Mouse (Mus musculus) MEL (cell line): Measurements from ENCODE around the gene Gnaq. TPM values are rescaled to one million over a fixed set of nuclear protein-coding genes. Genes with fewer than 3 reads are reported as not detected.

Experiments used
- DNase-seq: peaks from one replicate; pipeline ENCODE4 v3.0.0; 2011; ENCODE audit warnings: low read depth, low spot score
- H3K27ac ChIP-seq: 2 replicates; pipeline ENCODE4 v1.5.1; 2012; ENCODE audit warnings: low read depth, mild to moderate bottlenecking, control low read depth, low read length, moderate library complexity; ENCODE audit not compliant: control insufficient read depth
- H3K27me3 ChIP-seq, 2 experiments: fragments of 150-350 bp in 1 of 2; sonication (generic) in 1 of 2; 2 replicates each; pipeline ENCODE4 v1.6.1; 2012; ENCODE audit warnings: low read length in 2 of 2, mild to moderate bottlenecking in 2 of 2, improper control_type of control experiment in 1 of 2, moderate library complexity in 1 of 2; ENCODE audit not compliant: insufficient read depth in 2 of 2, control insufficient read depth in 1 of 2
- H3K36me3 ChIP-seq, 2 experiments: 2 replicates each; pipeline ENCODE4 v1.6.1; 2012 to 2014; ENCODE audit warnings: low read length in 2 of 2, improper control_type of control experiment in 1 of 2, inconsistent platforms in 1 of 2, mild to moderate bottlenecking in 1 of 2; ENCODE audit not compliant: insufficient read depth in 2 of 2, control insufficient read depth in 1 of 2
- H3K4me1 ChIP-seq, 2 experiments: fragments of 150-350 bp in 1 of 2; sonication (generic) in 1 of 2; 2 replicates each; pipeline ENCODE4 v1.6.1; 2012; ENCODE audit warnings: low read length in 2 of 2, improper control_type of control experiment in 1 of 2, mild to moderate bottlenecking in 1 of 2; ENCODE audit not compliant: insufficient read depth in 2 of 2, control insufficient read depth in 1 of 2
- H3K4me3 ChIP-seq, 2 experiments: fragments of 150-350 bp in 1 of 2; sonication (generic) in 1 of 2; 2 replicates each; pipeline ENCODE4 v1.5.1; 2012; ENCODE audit warnings: low read depth in 2 of 2, low read length in 2 of 2, mild to moderate bottlenecking in 2 of 2, moderate library complexity in 2 of 2, control low read depth in 1 of 2, improper control_type of control experiment in 1 of 2; ENCODE audit not compliant: control insufficient read depth in 1 of 2, insufficient read depth in 1 of 2
- H3K79me2 ChIP-seq: 2 replicates; pipeline ENCODE4 v1.6.1; 2012; ENCODE audit warnings: mild to moderate bottlenecking, low read length, moderate library complexity; ENCODE audit not compliant: control insufficient read depth, poor library complexity, insufficient read depth
- H3K9ac ChIP-seq: 2 replicates; pipeline ENCODE4 v1.6.1; 2012; ENCODE audit warnings: low read depth, mild to moderate bottlenecking, control low read depth, low read length, moderate library complexity; ENCODE audit not compliant: control insufficient read depth, poor library complexity, severe bottlenecking
- H3K9me3 ChIP-seq: fragments of 150-350 bp; sonication (generic); replicated peaks from 2 replicates; pipeline ENCODE4 v1.6.1; 2012; ENCODE audit warnings: mild to moderate bottlenecking, low read length, improper control_type of control experiment, moderate library complexity; ENCODE audit not compliant: insufficient read depth
- CHD1 ChIP-seq: IDR thresholded peaks from 2 replicates; pipeline ENCODE4 v1.6.1; 2012; ENCODE audit warnings: low read depth, mild to moderate bottlenecking, inconsistent platforms, low read length, improper control_type of control experiment
- E2F4 ChIP-seq: IDR thresholded peaks from 2 replicates; pipeline ENCODE4 v1.6.1; 2011; ENCODE audit warnings: low read depth, low read length, improper control_type of control experiment, borderline replicate concordance
- ETS1 ChIP-seq: IDR thresholded peaks from 2 replicates; pipeline ENCODE4 v1.6.1; 2012; ENCODE audit warnings: low read depth, mild to moderate bottlenecking, inconsistent platforms, low read length, improper control_type of control experiment, moderate library complexity
- GABPA ChIP-seq: IDR thresholded peaks from 2 replicates; pipeline ENCODE4 v1.6.1; 2012; ENCODE audit warnings: low read depth, mild to moderate bottlenecking, inconsistent platforms, low read length, improper control_type of control experiment, moderate library complexity
- KAT2A ChIP-seq: conservative IDR thresholded peaks from 2 replicates; pipeline ENCODE4 v1.6.1; 2012; ENCODE audit warnings: low read depth, low read length, improper control_type of control experiment, inconsistent platforms
- MEF2A ChIP-seq: IDR thresholded peaks from 2 replicates; pipeline ENCODE4 v1.6.1; 2014; ENCODE audit warnings: low read depth, mild to moderate bottlenecking, inconsistent platforms, low read length, improper control_type of control experiment; ENCODE audit not compliant: poor library complexity, insufficient replicate concordance, severe bottlenecking; ENCODE audit errors: extremely low read depth
- MXI1 ChIP-seq: IDR thresholded peaks from 2 replicates; pipeline ENCODE4 v1.6.1; 2011; ENCODE audit warnings: mild to moderate bottlenecking, low read depth, low read length, improper control_type of control experiment
- MYB ChIP-seq: IDR thresholded peaks from 2 replicates; pipeline ENCODE4 v1.6.1; 2011; ENCODE audit warnings: mild to moderate bottlenecking, low read depth, low read length, improper control_type of control experiment
- MYC ChIP-seq: IDR thresholded peaks from 2 replicates; pipeline ENCODE4 v1.6.1; 2011; ENCODE audit warnings: low read depth, mild to moderate bottlenecking, low read length, improper control_type of control experiment, moderate library complexity
- NELFE ChIP-seq: IDR thresholded peaks from 2 replicates; pipeline ENCODE4 v1.6.1; 2011; ENCODE audit warnings: low read depth, low read length, improper control_type of control experiment
- NRF1 ChIP-seq: IDR thresholded peaks from 2 replicates; pipeline ENCODE4 v1.6.1; 2014; ENCODE audit warnings: low read depth, mild to moderate bottlenecking, inconsistent platforms, low read length, improper control_type of control experiment, moderate library complexity; ENCODE audit not compliant: poor library complexity, insufficient read depth, severe bottlenecking
- USF1 ChIP-seq: IDR thresholded peaks from 2 replicates; pipeline ENCODE4 v1.6.1; 2014; ENCODE audit warnings: low read depth, mild to moderate bottlenecking, inconsistent platforms, low read length, improper control_type of control experiment, moderate library complexity
- ZC3H11A ChIP-seq: IDR thresholded peaks from 2 replicates; pipeline ENCODE4 v1.6.1; 2012; ENCODE audit warnings: low read depth, mild to moderate bottlenecking, inconsistent platforms, low read length, improper control_type of control experiment
- ZNF384 ChIP-seq: IDR thresholded peaks from 2 replicates; pipeline ENCODE4 v1.6.1; 2012; ENCODE audit warnings: low read depth, mild to moderate bottlenecking, inconsistent platforms, low read length, improper control_type of control experiment
- polyA plus RNA-seq, 2 experiments: library from polyadenylated mRNA; stranded (reverse) in 1 of 2; unstranded in 1 of 2; fragments of >175 nt in 1 of 2; fragments of >200 nt in 1 of 2; gene quantifications; 2 replicates each; pipeline versions ENCODE4 v1.2.1 to v1.2.4; 2012; ENCODE audit warnings: low replicate concordance in 2 of 2, low read depth in 1 of 2; ENCODE audit not compliant: insufficient read length in 2 of 2, insufficient read depth in 1 of 2, missing spikeins in 1 of 2
- total RNA-seq: library from RNA; depleted of rRNA; stranded (reverse); fragments of 300-350 nt; gene quantifications from 2 replicates; pipeline ENCODE4 v1.2.3, GENCODE M21; 2012

Gene Gnaq
- total and polyA plus RNA-seq, 3 experiments: not detected

GRCm38 (mm10) chr19:16132865-16133720 is 462 bp downstream of the Gnaq start:
- Histone ChIP-seq H3K4me1 (no peaks in the 10 kb centered on the region), H3K27me3 (peaks cover 0 to 1% of the 10 kb centered on the region in 2 experiments; a peak in 1 of 4 replicates), H3K9me3 (no peaks in the 10 kb centered on the region), H3K9ac (no peak overlapping the region), H3K36me3 (no peaks in the 10 kb centered on the region), H3K79me2 (no peaks in the 10 kb centered on the region), H3K27ac (no peak overlapping the region), H3K4me3 (no peak overlapping the region)
- no peak for DNase-seq
- TF ChIP-seq MXI1 (no peak), ZNF384 (no peak), KAT2A (no peak), GABPA (no peak), CHD1 (no peak), MEF2A (no peak), E2F4 (no peak), MYC (no peak), ETS1 (no peak), ZC3H11A (no peak), USF1 (no peak), NRF1 (no peak), MYB (no peak)

GRCm38 (mm10) chr19:16133721-16134570 is 1.3 kb downstream of the Gnaq start:
- Histone ChIP-seq H3K27me3 (peaks cover 0 to 1% of the 10 kb centered on the region in 2 experiments; a peak in 1 of 4 replicates), H3K79me2 (no peaks in the 10 kb centered on the region), H3K36me3 (no peaks in the 10 kb centered on the region), H3K4me3 (no peak overlapping the region), H3K4me1 (no peaks in the 10 kb centered on the region), H3K9me3 (no peaks in the 10 kb centered on the region), H3K9ac (no peak overlapping the region), H3K27ac (no peak overlapping the region)
- TF ChIP-seq GABPA: no peak
- no peak for TF ChIP-seq NELFE
- TF ChIP-seq MXI1: no peak
- DNase-seq: no peak
